Mouse (Mus musculus) neural tube, embryonic 12.5 days (tissue): ENCODE measurements at regions not wholly inside any gene's neighbourhood (a gene's known extent, or its start where the extent isn't known, plus 50 kb on each side); places are given as distances from the start of the nearest gene placed in this dataset.

Experiments
- ATAC-seq: fragments of 200-750 bp; cut with Nextera tagmentation; 2 replicates; pipeline ENCODE4 v1.8.0; 2017; ENCODE audit warnings: low read depth, mild to moderate bottlenecking, moderate TSS enrichment, moderate library complexity; ENCODE audit not compliant: low FRiP score
- H3K27ac ChIP-seq: fragments of 300-500 bp; sonication (generic); 2 replicates; pipeline ENCODE4 v1.5.1; 2016
- H3K27me3 ChIP-seq: fragments of 300-500 bp; sonication (generic); replicated peaks from 2 replicates; pipeline ENCODE4 v1.6.1; 2016; ENCODE audit warnings: mild to moderate bottlenecking
- H3K36me3 ChIP-seq: fragments of 300-500 bp; sonication (generic); 2 replicates; pipeline ENCODE4 v1.6.1; 2016; ENCODE audit warnings: mild to moderate bottlenecking
- H3K4me1 ChIP-seq: fragments of 300-500 bp; sonication (generic); 2 replicates; pipeline ENCODE4 v1.6.1; 2016
- H3K4me2 ChIP-seq: fragments of 300-500 bp; sonication (generic); replicated peaks from 2 replicates; pipeline ENCODE4 v1.6.1; 2016; ENCODE audit warnings: mild to moderate bottlenecking
- H3K4me3 ChIP-seq: fragments of 300-500 bp; sonication (generic); 2 replicates; pipeline ENCODE4 v1.5.1; 2016
- H3K9ac ChIP-seq: fragments of 300-500 bp; sonication (generic); 2 replicates; pipeline ENCODE4 v1.6.1; 2016; ENCODE audit warnings: mild to moderate bottlenecking
- H3K9me3 ChIP-seq: fragments of 300-500 bp; sonication (generic); 2 replicates; pipeline ENCODE4 v1.6.1; 2016; ENCODE audit warnings: mild to moderate bottlenecking
- whole genome bisulfite sequencing: fragments of 180-500 bp; shearing (Covaris S2); methylation state at CpG from one replicate; pipeline ENCODE4 v1.1.7; 2016; 5-methylcytosine and 5-hydroxymethylcytosine counted together

GRCm38 (mm10) chr5:47273389-47274255 is 709.3 kb upstream of the Slit2 start:
- Histone ChIP-seq H3K4me2 (no peak overlapping the region), H3K9ac (no peak overlapping the region), H3K36me3 (no peaks in the 10 kb centered on the region), H3K27me3 (no peaks in the 10 kb centered on the region), H3K4me1 (0 out of 2 replicates have a peak, but pooled peaks cover 2% of the 10 kb centered on the region), H3K4me3 (no peak overlapping the region), H3K27ac (no peak overlapping the region), H3K9me3 (no peaks in the 10 kb centered on the region)
- no peak for ATAC-seq
- WGBS: 67% methylated on average over 9 of the region's 9 CpGs

DNA sequence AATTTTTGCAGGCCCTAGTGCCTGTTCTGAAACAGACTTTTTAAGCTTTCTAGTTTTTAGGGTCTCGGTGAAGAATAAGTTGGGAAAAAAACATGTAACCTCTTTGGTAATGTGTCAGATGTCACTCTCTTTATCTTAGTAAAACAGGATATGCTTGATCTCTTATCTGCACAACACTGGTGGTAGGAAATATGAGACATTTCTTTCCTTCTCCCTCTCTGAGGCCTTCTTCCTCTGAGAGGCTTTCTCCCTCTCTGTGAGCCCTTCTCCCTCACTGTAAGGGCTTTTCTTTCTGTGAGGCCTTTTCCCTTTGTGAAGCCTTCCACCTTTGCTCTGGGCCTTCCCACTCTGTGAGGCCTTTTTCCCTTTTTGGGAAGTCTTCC is 708.7 kb upstream of the Slit2 start:
- Histone ChIP-seq H3K4me1 (0 out of 2 replicates have a peak, but pooled peaks cover 2% of the 10 kb centered on the region), H3K27me3 (no peaks in the 10 kb centered on the region), H3K4me2 (no peak overlapping the region), H3K36me3 (no peaks in the 10 kb centered on the region), H3K4me3 (no peak overlapping the region), H3K9me3 (no peaks in the 10 kb centered on the region), H3K9ac (no peak overlapping the region), H3K27ac (no peak overlapping the region)
- no peak for ATAC-seq
- 83% methylated on average over 1 of the region's 1 CpGs for WGBS

DNA sequence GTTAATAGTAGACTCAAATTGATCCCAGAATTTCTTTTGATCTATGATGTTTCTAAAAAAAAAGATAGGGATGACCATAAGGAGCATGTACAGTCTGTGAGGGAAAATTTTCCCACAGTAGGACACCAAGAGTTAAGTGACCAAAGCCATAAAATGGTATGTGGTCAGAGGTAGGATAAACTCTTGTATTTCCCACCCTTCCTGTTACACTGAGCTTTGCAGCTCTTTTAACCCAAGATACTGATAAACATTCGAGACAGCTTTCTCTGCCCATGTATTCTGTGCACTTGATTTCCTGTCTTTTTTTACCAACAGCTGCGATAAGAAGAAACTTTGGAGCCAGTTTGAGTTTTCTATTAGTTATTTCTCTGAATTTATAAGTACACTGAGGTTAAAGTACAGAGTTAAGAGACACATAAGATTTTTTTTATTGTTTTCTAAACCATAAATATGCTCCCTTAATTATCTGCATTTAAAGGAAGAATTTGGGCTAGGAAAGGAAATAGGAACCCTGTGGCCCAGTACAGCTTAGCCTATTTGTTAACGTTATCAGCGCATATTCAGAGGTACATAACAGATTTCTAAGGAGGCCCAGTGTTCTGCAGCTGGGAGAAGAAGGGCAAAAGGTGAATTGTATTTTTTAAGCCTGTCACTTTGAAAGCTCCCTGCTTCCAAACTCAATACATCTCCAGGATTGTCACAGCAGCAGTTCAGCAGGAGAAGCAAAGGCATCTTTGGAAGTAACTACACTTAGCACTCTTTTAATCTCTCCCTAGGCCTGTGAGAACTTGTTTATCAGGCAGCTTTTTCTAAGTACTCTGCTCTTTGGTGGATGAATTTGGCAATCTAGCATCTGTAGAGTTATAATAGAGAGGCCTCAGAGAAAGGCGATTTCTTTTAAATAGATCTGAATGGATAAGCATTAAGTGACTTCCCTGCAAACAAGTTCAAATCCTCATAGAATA is 706.4 kb upstream of the Slit2 start:
- Histone ChIP-seq H3K27me3 (no peaks in the 10 kb centered on the region), H3K4me1 (0 out of 2 replicates have a peak, but pooled peaks cover 2% of the 10 kb centered on the region), H3K27ac (no peak overlapping the region), H3K9ac (no peak overlapping the region), H3K36me3 (no peaks in the 10 kb centered on the region), H3K4me2 (no peak overlapping the region), H3K4me3 (no peak overlapping the region), H3K9me3 (no peaks in the 10 kb centered on the region)
- 53% methylated on average over 5 of the region's 5 CpGs for WGBS
- ATAC-seq: no peak

DNA sequence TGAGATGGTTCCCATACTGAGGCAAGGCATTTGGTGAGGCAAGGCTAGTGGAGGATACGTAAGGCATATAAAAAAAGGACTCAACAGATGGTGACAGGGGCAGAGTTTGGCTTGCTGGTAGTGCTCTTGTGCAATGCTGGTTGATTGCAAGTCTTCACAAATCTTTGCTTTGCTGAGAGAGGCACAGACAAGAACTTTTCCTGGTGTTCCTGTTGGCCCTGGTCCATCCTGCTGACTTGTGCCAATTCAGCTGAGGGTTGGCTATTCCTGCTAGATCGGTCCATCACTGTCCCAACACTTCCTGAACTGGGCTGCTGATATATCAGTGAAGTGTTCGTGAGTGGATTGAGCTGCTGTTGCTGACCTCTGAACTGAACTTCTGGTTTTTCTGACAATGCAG is 703.3 kb upstream of the Slit2 start:
- Histone ChIP-seq H3K9ac (no peak overlapping the region), H3K4me2 (no peak overlapping the region), H3K27me3 (no peaks in the 10 kb centered on the region), H3K4me1 (0 out of 2 replicates have a peak, but pooled peaks cover 2% of the 10 kb centered on the region), H3K36me3 (no peaks in the 10 kb centered on the region), H3K27ac (no peak overlapping the region), H3K9me3 (no peaks in the 10 kb centered on the region), H3K4me3 (no peak overlapping the region)
- 87% methylated on average over 3 of the region's 3 CpGs for WGBS
- ATAC-seq: no peak

- Histone ChIP-seq H3K9ac (no peak overlapping the region), H3K27ac (no peak overlapping the region), H3K4me2 (no peak overlapping the region), H3K4me3 (no peak overlapping the region), H3K36me3 (no peaks in the 10 kb centered on the region), H3K4me1 (no peaks in the 10 kb centered on the region), H3K27me3 (no peaks in the 10 kb centered on the region), H3K9me3 (no peaks in the 10 kb centered on the region)
- no peak for ATAC-seq
- 92% methylated on average over 4 of the region's 4 CpGs for whole genome bisulfite sequencing
Measured at GRCm38 (mm10) chr5:47299602-47300001, 683.3 kb upstream of the Slit2 start.

DNA sequence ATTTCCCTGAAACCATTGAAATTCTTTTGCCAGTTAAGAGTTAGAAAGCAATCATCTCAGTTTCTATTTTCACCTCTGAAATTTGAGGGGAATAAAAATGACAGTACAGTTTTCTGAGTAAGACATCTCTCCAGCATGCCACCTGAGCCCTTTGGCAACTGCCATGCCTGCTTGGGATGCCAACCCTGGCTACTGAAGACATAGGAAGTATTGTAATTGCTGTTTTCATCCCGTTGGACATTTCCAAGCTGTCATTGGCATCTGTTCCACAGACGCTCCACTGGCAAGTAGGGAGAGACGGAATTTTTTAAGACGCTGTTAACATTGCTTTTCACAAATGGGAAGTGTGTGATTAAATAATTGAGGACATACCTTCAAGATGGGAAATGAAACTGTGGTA is 665.4 kb upstream of the Slit2 start:
- no peaks in the 10 kb centered on the region for H3K9me3 ChIP-seq
- no peak overlapping the region for H3K4me3 ChIP-seq
- H3K36me3 ChIP-seq: no peaks in the 10 kb centered on the region
- H3K27ac ChIP-seq: no peak overlapping the region
- no peak for ATAC-seq
- whole genome bisulfite sequencing: 84% methylated on average over 4 of the region's 4 CpGs
- no peak overlapping the region for H3K4me2 ChIP-seq
- no peak overlapping the region for H3K9ac ChIP-seq
- no peaks in the 10 kb centered on the region for H3K4me1 ChIP-seq
- no peaks in the 10 kb centered on the region for H3K27me3 ChIP-seq

GRCm38 (mm10) chr5:47318147-47318546 is 664.8 kb upstream of the Slit2 start:
- no peak overlapping the region for H3K4me2 ChIP-seq
- H3K27me3 ChIP-seq: no peaks in the 10 kb centered on the region
- H3K9ac ChIP-seq: no peak overlapping the region
- no peak overlapping the region for H3K4me3 ChIP-seq
- H3K9me3 ChIP-seq: no peaks in the 10 kb centered on the region
- no peak overlapping the region for H3K27ac ChIP-seq
- H3K36me3 ChIP-seq: no peaks in the 10 kb centered on the region
- no peak for ATAC-seq
- H3K4me1 ChIP-seq: no peaks in the 10 kb centered on the region
- 81% methylated on average over 1 of the region's 1 CpGs for WGBS

DNA sequence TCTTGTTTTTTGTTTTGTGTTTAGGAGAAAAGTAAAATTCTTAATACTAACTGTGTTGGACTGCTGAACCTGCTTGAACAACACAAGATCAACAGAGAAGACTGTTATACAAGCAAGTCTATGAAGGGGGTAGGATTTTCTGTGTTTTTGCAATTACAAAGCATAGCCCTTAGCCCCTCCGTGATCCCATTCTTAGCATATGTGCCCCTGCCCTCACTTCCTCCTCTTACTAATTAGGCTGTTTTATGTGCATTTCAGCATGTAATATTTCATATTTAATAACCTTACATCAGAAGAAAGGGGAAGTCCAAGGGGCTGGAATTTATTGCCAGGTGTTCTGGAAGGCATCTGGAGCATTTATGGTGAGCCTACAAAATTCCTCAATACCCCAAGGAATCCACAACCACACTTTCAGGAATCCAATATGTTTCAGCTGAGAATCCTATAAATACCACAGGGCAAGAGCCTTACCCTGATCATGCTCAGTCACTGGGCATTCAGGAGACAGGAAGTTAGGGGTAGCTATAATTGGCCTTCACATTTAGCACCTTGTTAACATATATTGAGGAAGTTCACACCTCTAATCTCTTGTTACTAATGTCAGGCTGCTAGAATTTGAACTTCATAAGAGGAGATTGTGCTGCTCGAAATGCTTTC is 660.3 kb upstream of the Slit2 start:
- Histone ChIP-seq H3K4me3 (no peak overlapping the region), H3K9ac (no peak overlapping the region), H3K9me3 (no peaks in the 10 kb centered on the region), H3K4me1 (no peaks in the 10 kb centered on the region), H3K27me3 (no peaks in the 10 kb centered on the region), H3K36me3 (no peaks in the 10 kb centered on the region), H3K27ac (no peak overlapping the region), H3K4me2 (no peak overlapping the region)
- WGBS: 70% methylated on average over 2 of the region's 2 CpGs
- no peak for ATAC-seq

- Histone ChIP-seq H3K27ac (no peak overlapping the region), H3K9me3 (no peaks in the 10 kb centered on the region), H3K9ac (no peak overlapping the region), H3K36me3 (no peaks in the 10 kb centered on the region), H3K27me3 (no peaks in the 10 kb centered on the region), H3K4me3 (no peak overlapping the region), H3K4me1 (no peaks in the 10 kb centered on the region), H3K4me2 (no peak overlapping the region)
- ATAC-seq: no peak
- WGBS: 73% methylated on average over 3 of the region's 3 CpGs
Measured at GRCm38 (mm10) chr5:47334299-47334698, 648.6 kb upstream of the Slit2 start.

DNA sequence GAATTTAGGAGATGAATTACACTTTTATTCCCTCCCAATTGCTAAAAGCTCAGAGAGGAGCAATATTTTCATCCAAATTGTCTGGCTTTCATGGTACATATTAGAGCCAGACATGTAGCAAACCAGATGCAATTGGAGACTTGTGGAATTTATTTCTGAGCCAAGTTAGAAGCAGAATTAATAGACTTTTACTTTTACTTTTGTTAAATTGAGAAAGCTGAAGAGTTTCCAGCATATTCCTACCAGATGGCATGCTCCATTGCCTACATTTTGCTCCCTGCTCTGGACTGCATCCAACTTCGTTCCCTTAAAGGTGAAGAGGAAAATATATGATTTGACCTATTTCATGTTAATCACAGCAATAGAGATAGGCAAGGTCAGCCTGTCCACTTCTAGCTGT is 646.4 kb upstream of the Slit2 start:
- WGBS: 78% methylated on average over 1 of the region's 1 CpGs
- no peak for ATAC-seq
- no peak overlapping the region for H3K4me3 ChIP-seq
- no peak overlapping the region for H3K27ac ChIP-seq
- no peaks in the 10 kb centered on the region for H3K4me1 ChIP-seq
- no peaks in the 10 kb centered on the region for H3K36me3 ChIP-seq
- no peak overlapping the region for H3K4me2 ChIP-seq
- no peak overlapping the region for H3K9ac ChIP-seq
- H3K27me3 ChIP-seq: no peaks in the 10 kb centered on the region
- no peaks in the 10 kb centered on the region for H3K9me3 ChIP-seq

DNA sequence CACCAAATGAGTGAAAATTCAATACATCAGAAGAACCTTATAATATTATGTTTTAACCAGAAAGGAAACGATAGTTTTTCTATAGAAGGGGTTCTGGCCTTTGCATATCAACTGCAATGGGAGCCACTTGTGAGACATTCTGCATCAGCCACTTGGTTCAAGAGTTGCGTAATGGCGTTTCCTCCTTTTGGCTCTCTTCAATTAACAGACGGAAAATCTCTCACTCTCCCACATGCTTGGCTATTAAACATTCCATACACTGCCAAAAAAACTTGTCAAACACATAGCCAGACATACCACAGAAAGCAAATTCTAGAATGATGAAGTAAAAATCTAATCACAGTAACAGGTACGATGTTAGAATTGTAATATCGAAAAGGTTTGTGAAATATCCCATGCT is 643.1 kb upstream of the Slit2 start:
- Histone ChIP-seq H3K27me3 (no peaks in the 10 kb centered on the region), H3K4me1 (no peaks in the 10 kb centered on the region), H3K9me3 (no peaks in the 10 kb centered on the region), H3K36me3 (no peaks in the 10 kb centered on the region), H3K9ac (no peak overlapping the region), H3K27ac (no peak overlapping the region), H3K4me3 (no peak overlapping the region), H3K4me2 (no peak overlapping the region)
- 90% methylated on average over 6 of the region's 6 CpGs for WGBS
- ATAC-seq: no peak

GRCm38 (mm10) chr5:47370184-47370583 is 612.8 kb upstream of the Slit2 start:
- H3K4me2 ChIP-seq: no peak overlapping the region
- no peaks in the 10 kb centered on the region for H3K27me3 ChIP-seq
- no peaks in the 10 kb centered on the region for H3K36me3 ChIP-seq
- no peak overlapping the region for H3K4me3 ChIP-seq
- no peak overlapping the region for H3K9ac ChIP-seq
- no peaks in the 10 kb centered on the region for H3K4me1 ChIP-seq
- H3K27ac ChIP-seq: no peak overlapping the region
- no peak for ATAC-seq
- 87% methylated on average over 4 of the region's 4 CpGs for WGBS
- no peaks in the 10 kb centered on the region for H3K9me3 ChIP-seq
